Mouse (Mus musculus) c-Kit-positive CD71-positive TER-119-negative erythroid progenitor cells, embryonic 14.5 days (primary cell): Measurements from ENCODE around the gene Fam81a.

Source experiments
- DNase-seq: peaks from one replicate; pipeline ENCODE4 v3.0.0-alpha.2; 2013; ENCODE audit warnings: low read depth

Fam81a gene

DNA sequence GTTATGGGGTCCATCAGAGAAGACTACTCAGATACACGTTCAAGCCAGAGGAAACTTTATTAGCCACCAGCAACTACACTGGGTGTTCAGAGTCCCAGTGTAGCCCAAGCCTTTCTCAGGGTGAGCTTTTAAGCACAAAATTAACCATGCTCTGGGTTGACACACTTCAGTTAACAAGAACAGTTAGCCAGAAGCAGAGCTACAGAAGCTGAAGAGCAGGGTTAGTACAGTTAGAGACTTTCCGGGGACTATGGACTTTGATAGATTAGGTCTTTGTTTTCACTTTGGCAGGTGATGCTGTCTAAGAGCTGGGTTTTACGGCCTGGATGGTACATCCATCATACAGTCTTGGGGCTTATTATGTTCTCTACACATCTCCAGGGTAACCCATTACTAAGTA lies 89.6 kb downstream of the Fam81a start:
- DNase-seq = no peak

DNA sequence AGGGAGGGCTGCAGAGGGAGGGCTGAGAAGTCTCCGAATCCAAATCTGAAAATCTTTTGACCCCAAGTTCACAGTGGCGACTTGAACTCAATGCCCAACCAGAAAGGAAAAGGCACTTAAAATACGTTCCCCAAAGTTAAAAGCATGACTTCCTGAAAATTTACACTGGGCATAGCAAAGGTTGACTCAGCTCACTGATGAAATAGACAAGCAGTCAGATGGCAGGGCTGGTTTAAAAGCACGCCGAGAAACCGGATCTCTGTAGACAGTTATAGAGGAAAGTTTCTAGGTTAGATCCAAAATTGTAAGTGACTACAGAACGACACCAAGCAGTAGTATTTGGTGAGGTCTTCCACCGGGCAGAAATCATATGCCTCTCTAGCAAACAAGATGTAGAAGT lies 92.5 kb downstream of the Fam81a start:
- no peak for DNase-seq

DNA sequence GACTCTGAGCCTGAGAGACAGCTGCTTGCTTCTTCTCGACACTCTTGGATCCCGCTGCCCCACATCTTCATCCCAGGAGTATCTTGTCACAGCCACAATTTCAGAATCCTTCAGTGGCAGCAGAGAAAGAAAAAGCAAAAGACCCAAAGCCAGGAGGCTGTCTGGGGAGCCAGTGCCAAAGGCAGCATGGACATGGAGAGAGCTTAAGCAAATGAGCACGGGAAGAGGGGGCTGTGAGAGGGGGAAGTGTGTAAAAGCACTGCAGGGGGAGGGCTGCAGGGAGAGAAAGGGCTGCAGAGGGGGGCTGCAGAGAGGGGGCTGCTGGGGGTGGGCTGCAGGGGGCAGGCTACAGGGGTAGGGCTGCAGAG lies 93.0 kb downstream of the Fam81a start:
- DNase-seq = no peak

DNA sequence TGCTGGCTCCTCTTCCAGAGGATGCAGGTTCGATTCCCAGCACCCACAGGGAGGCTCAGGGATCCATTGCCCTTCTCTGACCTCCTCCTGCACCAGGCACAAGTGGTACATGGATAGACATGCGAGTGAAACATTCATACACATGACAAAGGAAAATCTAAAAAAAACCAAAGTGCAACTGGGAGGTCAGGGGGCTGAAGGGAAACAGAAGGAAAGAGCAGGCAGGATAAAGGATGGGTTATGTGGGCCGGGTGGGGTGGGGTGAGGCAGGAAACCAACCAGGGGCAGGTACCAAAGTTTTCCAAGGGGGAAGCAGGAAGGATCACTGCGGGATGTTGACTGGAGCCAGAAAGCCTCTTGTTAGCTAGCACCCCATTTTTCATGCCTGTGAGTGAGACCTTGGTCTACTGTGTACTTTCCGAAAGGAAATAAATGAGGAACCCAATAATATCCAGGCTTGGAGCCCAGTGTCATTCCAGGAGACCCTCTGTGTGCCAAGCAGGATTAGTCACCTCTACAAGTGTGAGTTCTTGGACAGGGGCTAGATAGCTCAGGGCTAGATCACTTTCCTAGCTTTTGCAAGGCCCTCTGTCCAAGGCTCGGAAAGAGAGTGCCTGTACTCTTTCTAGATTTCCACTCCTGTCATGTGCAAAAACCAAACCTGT lies 93.5 kb downstream of the Fam81a start:
- no peak for DNase-seq

DNA sequence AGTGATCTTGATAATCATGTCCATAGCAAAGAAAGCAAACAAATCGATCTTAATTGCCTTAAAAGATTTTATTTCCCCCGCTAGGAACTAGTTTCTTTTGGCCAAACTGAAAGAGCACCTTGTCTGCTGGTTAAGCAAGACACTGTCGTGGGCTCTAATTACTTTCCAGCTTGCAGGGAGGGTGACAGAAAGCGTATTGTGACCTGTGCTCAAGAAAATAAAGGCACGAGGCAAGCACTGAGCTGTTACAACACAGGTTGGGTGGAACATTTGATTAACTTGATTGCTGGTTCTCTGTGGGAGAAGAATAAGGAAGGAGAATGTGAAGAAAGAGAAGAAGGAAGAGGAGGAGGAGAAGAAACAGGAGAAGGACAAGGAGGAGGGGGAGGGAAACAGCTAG lies 94.1 kb downstream of the Fam81a start:
- DNase-seq = no peak

DNA sequence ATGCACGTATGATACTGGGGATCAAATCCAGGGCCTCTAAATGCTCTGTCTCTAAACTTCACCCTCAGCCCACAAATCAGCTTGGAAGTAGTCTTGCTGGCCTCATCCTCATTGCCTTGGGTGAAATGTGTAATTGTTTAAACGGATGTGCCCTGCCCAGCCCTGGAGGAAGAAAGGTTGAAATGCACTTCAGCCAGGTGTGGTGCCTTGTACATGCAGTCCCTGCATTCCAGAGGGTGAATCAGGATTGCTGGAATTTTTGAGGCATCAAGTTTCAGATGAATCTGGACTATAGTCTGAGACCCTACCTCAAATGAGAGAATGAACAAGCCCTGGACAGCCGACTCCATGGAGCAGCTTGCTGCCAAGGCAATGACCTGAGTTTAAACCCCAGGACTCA lies 94.5 kb downstream of the Fam81a start:
- no peak for DNase-seq

DNA sequence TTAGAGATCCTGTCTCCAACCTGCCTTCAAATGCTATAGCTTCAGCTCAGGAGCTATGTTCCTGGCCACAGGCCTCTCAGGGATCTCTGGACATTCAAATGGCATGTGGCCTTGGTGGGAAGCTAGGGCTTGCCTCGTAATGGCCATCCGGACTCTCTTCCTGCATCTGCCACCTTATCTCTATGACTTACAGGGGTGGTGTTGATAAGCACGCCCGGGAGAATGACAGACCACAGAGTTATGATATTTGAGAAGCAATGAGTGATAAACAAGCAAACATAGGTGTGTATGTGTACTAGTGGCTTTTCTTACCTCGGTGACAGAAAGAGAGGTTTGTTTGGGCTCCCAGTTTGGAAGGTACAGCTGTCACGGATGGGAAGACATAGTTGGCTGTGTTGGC lies 96.1 kb downstream of the Fam81a start:
- DNase-seq = no peak

DNA sequence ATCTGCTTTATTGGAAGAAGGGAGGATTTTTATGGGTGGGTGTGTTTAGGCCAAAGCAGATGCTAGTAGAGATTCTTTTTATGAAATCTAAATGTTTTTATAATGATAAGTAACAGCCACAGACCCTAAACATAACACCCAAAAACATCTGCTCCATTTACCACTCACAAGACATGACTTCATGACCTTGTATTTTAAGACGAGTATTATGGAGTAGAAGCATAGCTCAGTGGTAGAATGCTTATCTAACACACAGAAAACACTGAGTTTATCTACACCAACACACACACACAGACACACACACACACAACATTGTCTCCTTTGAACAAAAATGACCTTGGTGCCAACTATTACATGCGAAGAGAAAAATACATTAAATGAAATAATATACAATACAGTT lies 97.5 kb downstream of the Fam81a start:
- no peak for DNase-seq

DNA sequence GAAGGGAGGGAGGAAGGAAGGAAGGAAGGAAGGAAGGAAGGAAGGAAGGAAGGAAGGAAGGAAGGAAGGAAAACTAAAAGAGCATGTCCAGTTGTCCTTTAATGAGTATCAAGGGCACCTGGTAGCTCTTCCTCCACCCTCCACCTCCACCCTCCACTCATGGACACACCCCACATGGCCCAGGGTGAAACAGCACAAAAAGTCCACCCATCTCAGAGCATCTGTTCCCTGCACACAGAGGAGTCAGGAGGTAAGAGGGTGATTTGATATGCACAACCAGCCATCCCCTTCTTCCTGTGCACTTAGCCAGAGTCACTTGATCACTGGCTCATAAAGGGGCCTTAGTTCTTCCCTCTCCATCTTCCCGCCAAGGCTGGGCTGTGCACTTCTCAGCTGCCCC lies 99.4 kb downstream of the Fam81a start:
- DNase-seq = no peak

DNA sequence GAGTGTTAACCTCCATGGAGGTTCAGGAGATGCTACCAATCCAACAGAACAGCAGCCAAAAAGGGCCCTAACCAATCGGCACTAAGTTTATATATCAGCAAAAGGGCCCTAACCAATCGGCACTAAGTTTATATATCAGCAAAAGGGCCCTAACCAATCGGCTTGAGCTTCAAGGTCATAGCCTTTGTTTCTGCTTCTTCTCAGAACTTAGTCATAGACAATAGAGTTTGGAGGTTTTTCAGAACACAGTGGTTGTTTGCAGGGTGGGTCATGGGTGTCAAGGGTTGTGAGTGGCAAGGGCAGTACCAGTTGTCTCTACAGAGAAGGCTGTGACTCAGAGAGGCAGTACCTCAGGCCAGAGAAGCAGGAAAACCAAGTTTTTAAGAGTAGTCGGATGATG lies 100.2 kb downstream of the Fam81a start:
- DNase-seq = no peak

DNA sequence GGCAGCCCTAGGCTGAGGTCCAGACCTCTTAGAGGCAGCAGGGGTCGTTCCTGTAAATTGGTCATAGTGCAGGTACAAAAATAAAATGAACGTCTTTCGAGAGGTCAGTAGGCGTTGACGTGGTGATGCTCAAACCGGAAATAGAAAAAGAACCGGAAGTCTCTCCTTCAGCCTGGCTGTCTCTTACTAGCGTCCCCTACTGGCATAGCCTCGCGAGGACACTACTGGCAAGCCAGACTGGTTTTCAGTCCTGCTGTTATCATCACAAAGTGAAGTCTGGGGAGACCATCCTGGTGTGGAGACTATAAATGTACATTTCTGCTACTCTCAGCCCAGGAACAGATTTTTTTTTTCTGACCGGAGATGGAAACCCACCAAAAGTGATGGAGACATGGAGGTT lies 101.8 kb downstream of the Fam81a start:
- no peak for DNase-seq

DNA sequence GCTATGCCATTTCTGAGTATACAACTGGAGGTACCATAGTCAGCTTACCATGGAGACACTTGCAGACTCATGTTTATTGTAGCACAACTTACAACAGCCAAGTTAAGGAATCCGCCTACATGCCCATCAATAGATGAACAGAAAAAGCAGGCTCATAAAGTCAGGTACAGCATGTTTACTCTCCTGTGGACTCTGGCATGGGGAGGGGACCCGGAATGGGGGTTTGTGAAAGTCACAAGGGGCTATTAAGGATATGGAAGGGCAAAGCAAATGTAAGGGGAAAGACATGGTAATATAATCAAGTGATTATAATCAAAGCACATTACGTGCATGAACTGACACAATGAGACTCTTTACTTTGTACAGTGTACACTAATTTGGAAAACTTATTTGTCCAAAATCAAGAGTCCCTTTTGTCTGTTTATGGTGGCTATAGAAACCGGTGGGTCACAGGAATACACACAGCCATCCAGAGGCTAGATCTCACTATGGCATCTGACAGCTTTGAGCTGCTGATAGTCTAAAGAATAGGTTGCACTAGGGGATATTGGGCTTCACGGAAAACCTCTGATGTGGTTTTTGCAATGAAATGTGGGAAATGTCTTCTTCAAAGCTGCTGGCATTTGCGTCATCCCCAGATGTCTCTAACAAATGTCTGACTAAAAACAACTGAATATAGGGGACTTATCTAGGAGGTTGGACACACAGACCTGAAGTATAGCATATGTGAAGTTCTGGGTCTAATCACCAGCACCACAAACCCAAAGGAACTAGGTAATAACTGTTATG lies 102.6 kb downstream of the Fam81a start:
- DNase-seq = no peak
